Mouse (Mus musculus): ENCODE data around the gene Cym.

The Cym gene

GRCm38 (mm10) chr3:107223230-107223629 is 1.7 kb upstream of the Cym start:
- no peak for DNase-seq (ENCODE audit: low read depth)

GRCm38 (mm10) chr3:107218572-107218971 is 3.0 kb downstream of the Cym start:
- no peak for DNase-seq (ENCODE audit: low read depth)

- DNase-seq (ENCODE audit: low read depth), result no peak
Measured at GRCm38 (mm10) chr3:107217101-107217480, 4.4 kb downstream of the Cym start.

- DNase-seq (ENCODE audit: low read depth), result no peak
Measured at GRCm38 (mm10) chr3:107216400-107217100, 5.0 kb downstream of the Cym start.

GRCm38 (mm10) chr3:107214606-107215005 is 6.9 kb downstream of the Cym start:
- no peak for DNase-seq (ENCODE audit: low read depth)

- DNase-seq (ENCODE audit: low read depth), result no peak
Measured at GRCm38 (mm10) chr3:107207625-107208253, 13.8 kb downstream of the Cym start.

- no peak for DNase-seq (ENCODE audit: low read depth)
Measured at GRCm38 (mm10) chr3:107206490-107207150, 14.9 kb downstream of the Cym start.

GRCm38 (mm10) chr3:107205994-107206393 is 15.5 kb downstream of the Cym start:
- DNase-seq (ENCODE audit: low read depth), result peak; percentile 75

- no peak for DNase-seq (ENCODE audit: low read depth)
Measured at GRCm38 (mm10) chr3:107205170-107205569, 16.4 kb downstream of the Cym start.

GRCm38 (mm10) chr3:107204413-107204812 is 17.1 kb downstream of the Cym start:
- DNase-seq (ENCODE audit: low read depth), result no peak

GRCm38 (mm10) chr3:107201310-107202180 is 20.0 kb downstream of the Cym start:
- no peak for DNase-seq (ENCODE audit: low read depth)

GRCm38 (mm10) chr3:107188226-107188899 is 33.2 kb downstream of the Cym start:
- peak; percentile 44 for DNase-seq (ENCODE audit: low read depth)

GRCm38 (mm10) chr3:107187022-107187421 is 34.5 kb downstream of the Cym start:
- DNase-seq (ENCODE audit: low read depth), result no peak

GRCm38 (mm10) chr3:107185597-107185996 is 35.9 kb downstream of the Cym start:
- DNase-seq (ENCODE audit: low read depth), result no peak

- DNase-seq (ENCODE audit: low read depth), result peak; percentile 22
Measured at GRCm38 (mm10) chr3:107183178-107183577, 38.4 kb downstream of the Cym start.

GRCm38 (mm10) chr3:107182756-107183155 is 38.8 kb downstream of the Cym start, which contains the start of gene Kcna10:
Gene Kcna10, plus strand, starts transcription at chr3:107183056.
- no peak for DNase-seq (ENCODE audit: low read depth)

- DNase-seq (ENCODE audit: low read depth), result no peak
Measured at GRCm38 (mm10) chr3:107180860-107181259, 40.7 kb downstream of the Cym start.

- DNase-seq (ENCODE audit: low read depth), result no peak
Measured at GRCm38 (mm10) chr3:107176501-107176900, 45.0 kb downstream of the Cym start.

- peak; percentile 32 for DNase-seq (ENCODE audit: low read depth)
Measured at GRCm38 (mm10) chr3:107175486-107175885, 46.0 kb downstream of the Cym start.

GRCm38 (mm10) chr3:107172556-107172955 is 49.0 kb downstream of the Cym start:
- no peak for DNase-seq (ENCODE audit: low read depth)

- DNase-seq (ENCODE audit: low read depth), result peak; percentile 53
Measured at GRCm38 (mm10) chr3:107171964-107172363, 49.6 kb downstream of the Cym start.

- no peak for DNase-seq (ENCODE audit: low read depth)
Measured at GRCm38 (mm10) chr3:107169552-107169951, 52.0 kb downstream of the Cym start.

Data from NIH3T3 (cell line).